Mouse (Mus musculus): ENCODE results near the gene Pik3c2b.

DNA sequence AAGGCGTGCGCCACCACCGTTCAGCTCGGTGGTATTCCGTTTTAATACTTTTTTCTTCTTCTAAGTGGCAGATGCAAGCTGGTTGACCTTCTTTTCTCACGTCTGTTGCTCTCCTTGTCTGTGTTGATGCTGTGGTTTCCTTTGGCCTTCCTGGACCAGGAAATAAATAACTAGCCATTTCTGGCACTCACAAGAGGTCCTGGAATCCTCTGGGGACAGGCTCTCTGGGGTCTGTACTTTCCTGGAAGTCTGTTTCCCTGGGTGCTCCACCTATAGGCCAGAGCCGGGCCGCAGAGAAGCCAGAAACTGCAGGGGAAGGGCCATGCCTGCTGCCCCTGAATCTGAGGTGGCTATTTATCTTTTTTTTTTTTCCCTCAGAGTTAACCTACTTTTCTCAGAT lies 8.9 kb downstream of the Pik3c2b start:
- TF ChIP-seq CTCF (IDR thresholded peaks at IDR 0.05; ENCODE audit: borderline replicate concordance, extremely low read depth, insufficient read depth, insufficient read length): no peak
- TF ChIP-seq POLR2A (IDR thresholded peaks at IDR 0.05; ENCODE audit: borderline replicate concordance, extremely low read depth, insufficient read depth, insufficient read length, poor library complexity, severe bottlenecking): no peak
